Mouse (Mus musculus) adrenal gland, adult (tissue): ENCODE results near the gene Olfr1394.
A peak's percentile ranks its signal among the peaks of the same experiment; 100 is the strongest.
"Not testable (repeated sequence)": the region's sequence is repeated elsewhere in the genome, so short reads cannot be mapped to it uniquely, and the experiment has no call there.

ENCODE experiments used
- DNase-seq, 2 experiments: peaks; one replicate each; pipeline ENCODE4 v3.0.0; 2022 to 2023; ENCODE audit warnings: low spot score in 1 of 2; ENCODE audit not compliant: inconsistent age in 2 of 2

Gene Olfr1394

DNA sequence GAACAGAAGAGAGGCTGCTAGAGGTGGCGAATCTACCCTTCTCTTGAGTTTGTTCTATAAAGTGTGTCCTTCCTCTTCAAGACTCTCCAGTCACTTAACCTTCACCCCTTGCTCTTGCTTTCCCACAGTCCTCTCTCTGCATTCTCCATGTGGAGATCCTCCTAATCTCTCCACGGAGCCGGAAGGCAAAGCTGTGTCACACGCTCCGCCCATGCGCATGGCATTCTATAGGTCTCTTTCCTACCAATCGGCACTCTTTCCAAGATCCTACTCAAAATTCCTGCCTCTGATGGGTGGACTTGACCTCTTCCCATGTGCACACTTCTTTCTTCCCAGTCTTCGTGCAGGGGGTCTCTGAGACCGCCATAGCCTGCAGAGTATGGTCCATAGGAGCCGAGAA is 33.5 kb downstream of the Olfr1394 start:
- no peak for DNase-seq

DNA sequence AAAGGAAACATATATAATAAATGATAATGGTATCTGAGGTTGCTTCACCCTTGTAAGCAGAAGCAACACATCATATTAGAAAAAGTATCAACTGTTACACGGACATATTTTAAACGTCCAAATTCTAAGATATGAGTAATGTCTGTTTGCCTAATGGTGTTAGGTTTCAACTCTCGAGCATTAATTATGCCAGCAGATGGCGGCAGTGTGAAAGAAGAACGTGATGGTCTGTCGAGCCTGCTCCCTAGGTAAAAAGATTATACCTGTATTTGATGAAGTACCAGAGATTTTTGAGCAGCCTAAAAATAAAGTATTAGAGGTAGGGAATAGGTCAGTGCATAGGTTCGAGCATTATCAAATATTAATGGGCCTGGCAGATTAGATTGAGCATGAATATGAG is 35.6 kb downstream of the Olfr1394 start:
- DNase-seq = peak; percentile 52 to 84

DNA sequence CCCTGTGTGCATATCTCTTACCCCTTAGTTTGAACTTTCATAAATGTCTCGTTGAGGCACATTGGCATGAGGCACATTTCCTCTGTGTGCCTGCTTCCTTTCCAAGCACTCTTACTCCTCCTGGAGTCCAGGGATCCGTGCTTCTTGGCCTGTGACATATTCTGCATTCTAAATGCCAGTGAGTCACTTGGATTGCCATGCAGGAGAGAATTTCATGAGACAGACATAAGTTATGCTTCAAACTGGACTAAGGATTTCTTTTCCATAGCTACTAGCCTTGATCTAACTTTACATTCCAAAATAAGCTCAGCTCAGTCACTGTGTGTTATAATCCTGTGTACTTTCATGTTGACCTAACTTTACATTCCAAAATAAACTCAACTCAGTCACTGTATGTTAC is 36.9 kb downstream of the Olfr1394 start:
- DNase-seq = peak in 1 of 2 experiments; percentile 13

DNA sequence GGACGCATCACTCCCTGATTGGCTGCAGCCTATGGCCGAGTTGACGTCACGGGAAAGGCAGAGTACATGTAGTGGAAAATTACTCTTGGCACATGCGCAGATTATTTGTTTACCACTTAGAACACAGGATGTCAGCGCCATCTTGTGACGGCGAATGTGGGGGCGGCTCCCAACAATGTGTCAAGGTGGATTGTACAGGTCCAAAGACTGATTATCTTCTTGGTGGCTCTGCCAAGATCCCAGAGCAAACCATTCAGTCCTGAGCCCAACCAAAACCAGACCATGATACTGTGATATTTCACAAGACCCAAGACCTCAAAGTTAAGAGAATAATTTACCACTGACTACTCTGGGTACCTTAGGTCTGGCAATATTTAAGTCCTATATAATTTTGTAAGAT is 40.6 kb downstream of the Olfr1394 start:
- DNase-seq = not testable (repeated sequence)

DNA sequence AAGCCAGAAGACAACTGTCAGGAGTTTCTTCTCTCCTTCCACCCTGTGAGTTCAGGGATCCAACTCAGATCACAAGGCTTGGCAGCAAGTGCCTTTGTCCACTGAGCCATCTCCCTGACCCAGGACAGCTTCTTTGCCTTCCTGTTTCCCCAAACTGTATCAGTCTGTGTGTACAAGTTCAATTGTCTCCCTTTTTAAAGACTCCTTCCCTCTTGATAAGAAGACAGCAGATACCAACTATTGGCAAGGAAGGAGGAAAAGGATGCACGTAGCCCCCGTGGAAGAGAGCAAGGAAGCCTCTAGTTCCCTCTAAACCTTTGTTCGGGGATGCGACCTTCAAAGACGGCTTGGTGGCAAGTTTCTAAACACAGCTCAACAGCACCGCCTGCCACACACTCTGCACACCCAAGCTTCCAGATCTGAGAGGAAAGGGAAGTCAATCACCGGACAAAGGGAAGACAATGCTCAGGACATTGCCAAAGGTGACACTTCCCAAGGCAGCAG is 41.7 kb downstream of the Olfr1394 start:
- DNase-seq = peak; percentile 36 to 70

DNA sequence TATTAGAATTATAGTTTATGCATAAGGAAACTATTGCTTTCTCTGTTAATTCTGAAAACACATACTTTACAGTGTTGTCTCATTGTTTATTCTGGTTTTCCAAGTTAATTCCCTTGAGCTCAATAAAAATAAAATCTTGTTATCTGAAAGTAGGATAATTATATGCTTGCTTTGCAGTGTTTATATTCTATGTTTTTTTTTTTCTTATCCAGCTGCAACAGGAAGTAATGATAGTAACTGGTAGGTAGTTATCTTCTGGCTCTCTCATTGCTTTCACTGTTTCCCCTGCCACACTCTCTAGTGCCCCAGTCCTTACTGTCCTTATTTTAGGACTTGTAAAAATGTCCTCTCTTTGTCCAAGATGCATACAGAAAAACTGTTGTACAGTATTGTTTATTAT is 46.5 kb downstream of the Olfr1394 start:
- no peak for DNase-seq

DNA sequence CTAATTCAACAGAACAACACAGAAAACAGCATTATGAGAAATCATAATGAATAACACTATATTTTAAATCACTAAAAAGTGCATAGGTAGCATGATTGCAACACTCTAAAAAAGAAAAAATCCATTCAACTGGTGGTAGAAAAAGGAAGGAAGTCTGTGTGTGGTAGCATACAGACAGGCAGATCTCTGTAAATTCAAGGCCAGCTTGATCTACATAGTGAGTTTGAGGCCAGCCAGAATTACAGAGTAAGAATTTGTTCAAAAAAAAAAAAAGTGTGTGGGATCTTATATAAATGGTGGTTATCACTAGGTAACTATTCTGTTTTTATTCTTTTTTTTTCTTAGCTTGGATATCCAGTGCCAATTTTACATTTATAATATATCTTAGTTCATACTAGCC is 47.0 kb downstream of the Olfr1394 start:
- DNase-seq = no peak

DNA sequence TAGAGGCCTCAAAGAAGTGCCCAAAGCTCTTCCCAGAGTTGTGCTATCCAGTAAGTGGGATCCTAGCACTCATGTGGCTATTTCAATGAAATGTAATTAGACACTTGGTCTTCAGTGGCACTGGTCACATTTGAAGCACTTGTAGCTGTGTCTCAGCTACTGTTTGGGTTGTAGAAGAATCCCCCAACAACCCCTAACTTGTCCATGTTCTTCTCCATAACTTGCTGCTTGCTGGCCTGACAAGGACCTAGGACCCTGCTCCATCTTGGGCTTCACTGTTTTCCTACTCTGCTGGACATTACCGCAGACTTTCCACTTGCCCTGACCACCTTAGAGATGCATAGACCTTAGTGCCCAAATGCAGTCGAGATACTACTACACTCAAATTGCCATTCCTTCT is 47.9 kb downstream of the Olfr1394 start:
- DNase-seq = peak in 1 of 2 experiments; percentile 46

DNA sequence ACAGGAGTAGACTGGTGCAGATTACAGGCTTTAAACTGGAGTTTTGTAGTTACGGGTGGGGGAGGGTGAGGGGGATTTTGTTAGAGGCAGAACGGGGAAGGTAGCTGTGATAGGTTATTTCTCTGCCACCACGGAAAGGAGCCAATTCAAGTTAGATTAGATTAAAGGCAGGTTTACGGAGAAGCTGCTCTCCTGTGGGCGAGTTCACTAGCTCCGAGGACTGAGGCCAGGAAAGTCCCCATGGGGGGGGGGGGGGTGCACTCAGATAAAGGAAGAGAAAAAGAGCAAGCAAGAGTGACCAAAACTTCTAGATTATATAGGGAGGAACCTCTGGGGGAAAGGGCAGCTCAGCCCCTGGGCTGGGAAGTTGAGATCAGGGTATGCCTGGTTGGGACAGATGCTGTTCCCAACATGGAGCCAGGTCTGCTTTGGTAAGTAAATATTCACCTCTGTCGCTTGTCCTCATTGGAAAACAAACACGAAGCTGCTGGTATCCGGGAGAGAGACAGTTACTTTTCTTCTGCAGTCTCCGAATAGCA is 48.4 kb downstream of the Olfr1394 start:
- peak in 1 of 2 experiments; percentile 41 for DNase-seq

DNA sequence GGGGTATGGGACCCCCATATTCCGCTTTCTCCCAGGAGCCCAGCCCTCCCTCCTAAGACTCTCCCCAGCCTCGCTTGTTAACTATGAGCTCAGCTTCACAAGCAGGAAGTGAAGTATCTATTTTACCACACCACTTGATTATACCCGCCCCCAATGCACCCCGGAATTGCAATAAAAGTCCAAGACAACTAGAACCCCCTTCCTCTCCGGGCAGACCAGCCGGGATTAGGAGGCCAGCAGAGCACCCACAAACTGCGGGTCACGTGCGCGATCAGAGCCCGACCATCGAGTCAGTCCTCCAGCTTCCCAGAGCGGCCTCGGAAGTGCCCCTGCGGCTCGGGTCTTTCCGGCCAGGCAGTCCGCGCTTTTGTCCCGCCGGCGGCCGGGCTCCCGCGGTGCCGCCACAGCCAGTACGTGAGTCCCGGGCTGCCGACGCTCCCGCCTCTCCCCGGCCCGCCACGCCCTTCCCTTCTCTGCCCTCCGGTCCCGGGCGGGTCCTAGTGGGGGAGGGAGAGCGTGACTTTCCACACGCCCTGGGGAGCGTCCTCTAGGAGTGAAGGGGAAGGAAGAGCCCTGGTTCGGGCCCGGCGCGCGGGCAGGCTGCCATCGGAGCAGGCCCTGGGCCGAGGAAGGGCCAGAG is 49.1 kb downstream of the Olfr1394 start, which contains the start of gene Zfp62:
TSS of gene Zfp62 (plus strand) at position 164 of the 640 bp plus-strand sequence.
- peak; percentile 96 to 98 for DNase-seq

DNA sequence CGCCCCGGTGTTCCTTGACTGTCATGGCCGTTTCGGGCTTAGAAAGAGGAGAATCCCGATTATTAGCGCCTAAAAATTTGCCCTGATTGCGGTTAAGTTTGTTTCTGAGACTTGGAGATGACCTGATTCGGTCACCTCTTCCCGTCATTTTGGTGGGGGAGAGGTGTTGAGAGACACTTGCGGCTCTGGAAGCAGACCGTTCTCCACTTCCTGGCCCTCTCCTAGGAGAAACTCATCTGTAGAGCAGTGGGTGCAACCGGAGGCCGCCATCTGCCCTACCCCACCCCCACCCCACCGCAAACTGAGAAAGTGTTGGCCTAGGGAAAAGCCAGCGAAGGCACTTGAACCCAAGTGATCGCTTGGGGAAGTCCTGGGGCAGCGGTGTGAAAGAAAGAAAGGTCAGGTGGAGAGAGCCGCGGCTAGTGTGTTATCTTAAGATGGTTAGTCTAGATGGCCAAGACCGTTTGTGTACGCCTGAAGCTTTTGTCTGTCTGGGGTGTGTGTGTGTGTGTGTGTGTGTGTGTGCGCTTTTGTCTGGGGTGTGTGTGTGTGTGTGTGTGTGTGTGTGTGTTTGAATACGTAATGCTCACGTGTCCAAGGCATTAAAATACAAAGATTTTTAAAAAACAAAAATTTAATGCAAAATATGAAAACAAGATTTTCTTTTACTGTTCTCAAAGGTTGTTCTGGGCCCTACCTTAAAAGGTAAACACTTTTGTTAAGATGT is 49.8 kb downstream of the Olfr1394 start:
- DNase-seq = no peak

DNA sequence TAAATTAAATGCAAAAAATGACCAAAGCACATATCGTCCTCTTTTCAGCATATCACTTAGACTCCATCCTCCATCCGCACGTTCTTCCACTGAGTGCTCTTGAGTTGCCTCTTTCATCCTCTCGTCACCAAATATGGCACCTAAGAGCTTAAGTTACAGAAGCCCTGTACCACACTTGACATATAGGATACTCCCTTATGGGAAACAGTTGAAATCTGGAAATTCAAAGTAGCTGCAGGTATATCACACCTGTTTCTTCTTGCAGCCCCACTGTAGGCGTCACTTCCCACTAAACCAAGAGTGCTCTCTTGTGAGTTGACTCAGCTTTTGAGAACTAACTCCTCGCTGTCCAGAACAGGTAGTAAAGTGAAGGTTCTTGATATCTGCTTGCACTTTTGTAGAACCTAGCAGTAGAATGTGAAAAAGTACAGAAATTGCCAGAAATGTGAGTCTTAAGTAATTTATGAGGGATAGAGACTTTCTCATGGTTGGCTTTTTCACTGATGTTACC is 51.0 kb downstream of the Olfr1394 start:
- DNase-seq = no peak

DNA sequence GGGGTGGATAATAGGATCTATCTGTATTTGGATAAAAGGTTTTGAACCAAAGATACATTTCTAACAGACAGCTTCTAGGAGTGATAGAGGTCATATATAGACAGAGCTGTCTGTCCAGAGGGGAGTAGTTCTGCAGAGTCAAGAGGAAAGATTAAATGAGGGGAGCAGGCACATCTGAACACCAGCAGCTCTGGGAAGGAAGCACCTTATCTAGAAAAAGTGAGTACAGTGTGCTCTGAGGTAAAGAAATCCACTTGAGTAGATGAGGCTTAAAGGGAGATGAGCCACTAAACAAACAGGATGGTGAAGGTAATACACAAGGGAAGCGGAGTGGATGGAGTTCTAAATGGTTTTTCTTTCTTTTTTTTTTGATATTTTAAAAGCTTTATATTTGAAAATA is 53.3 kb downstream of the Olfr1394 start:
- no peak for DNase-seq
